Mouse (Mus musculus): ENCODE data around the gene Gm10340.
"Not testable (repeated sequence)": the region's sequence is repeated elsewhere in the genome, so short reads cannot be mapped to it uniquely, and the experiment has no call there.

DNA sequence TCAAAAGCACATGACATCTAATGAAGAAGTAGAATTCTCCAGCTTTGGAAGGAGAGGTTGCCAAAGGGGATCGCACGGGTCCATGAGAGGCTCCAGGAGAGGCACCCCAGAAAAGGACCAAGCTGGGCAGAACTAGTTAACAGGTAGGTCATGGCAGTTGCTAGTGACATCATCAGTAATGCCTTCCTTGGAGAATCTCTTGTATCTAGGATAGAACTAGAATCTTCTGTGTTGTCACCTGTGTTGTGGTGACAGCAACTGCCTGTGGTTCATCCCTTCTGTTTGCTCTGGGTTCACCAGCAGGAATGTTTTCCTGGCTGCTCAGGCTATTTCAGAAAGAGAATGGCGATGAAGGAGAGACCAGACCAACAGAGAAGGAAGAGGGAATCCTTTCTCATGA lies at the start of gene Gm10340:
- TF ChIP-seq CTCF (IDR thresholded peaks at IDR 0.05 in 2 of 3, conservative IDR thresholded peaks at IDR 0.05 in 1 of 3; ENCODE audit: control insufficient read depth in 1 of 3, insufficient read depth in 1 of 3, low read depth in 2 of 3, low read length in 3 of 3, poor library complexity in 1 of 3, severe bottlenecking in 1 of 3); MAZ (IDR thresholded peaks at IDR 0.05; ENCODE audit: low read depth, low read length); POLR2A (IDR thresholded peaks at IDR 0.05; ENCODE audit: control insufficient read depth in 1 of 2, insufficient read depth in 1 of 2, low read depth in 1 of 2, low read length in 2 of 2, poor library complexity in 1 of 2); MAX (IDR thresholded peaks at IDR 0.05; ENCODE audit: low read length); HCFC1 (IDR thresholded peaks at IDR 0.05; ENCODE audit: low read depth, low read length); EP300 (IDR thresholded peaks at IDR 0.05; ENCODE audit: low read depth in 1 of 2, low read length in 2 of 2); POLR2AphosphoS2 (IDR thresholded peaks at IDR 0.05; ENCODE audit: low read length); ZNF384 (IDR thresholded peaks at IDR 0.05; ENCODE audit: low read depth, low read length); ZMIZ1 (IDR thresholded peaks at IDR 0.05; ENCODE audit: low read depth, low read length): not testable (repeated sequence)
